Mouse (Mus musculus) brain, embryonic 14.5 days (tissue): ENCODE measurements around the gene Tmem151b.

Experiments used
- CTCF ChIP-seq: fragments of 200-500 bp; IDR thresholded peaks from 2 replicates; pipeline ENCODE4 v1.5.1; 2012; ENCODE audit warnings: inconsistent platforms, mild to moderate bottlenecking, moderate library complexity, borderline replicate concordance; ENCODE audit not compliant: insufficient read depth, insufficient read length; ENCODE audit errors: extremely low read depth
- POLR2A ChIP-seq: fragments of 200-500 bp; IDR thresholded peaks from 2 replicates; pipeline ENCODE4 v1.6.1; 2012; ENCODE audit warnings: mild to moderate bottlenecking, inconsistent platforms, borderline replicate concordance; ENCODE audit not compliant: poor library complexity, insufficient read depth, insufficient read length, severe bottlenecking; ENCODE audit errors: extremely low read depth

GRCm38 (mm10) chr17:45538394-45538793, 11.1 kb downstream of the Tmem151b start:
- TF ChIP-seq CTCF (no peak), POLR2A (no peak)
